ENCODE assay signal across 34 mouse cellular contexts in the genomic region with DNA sequence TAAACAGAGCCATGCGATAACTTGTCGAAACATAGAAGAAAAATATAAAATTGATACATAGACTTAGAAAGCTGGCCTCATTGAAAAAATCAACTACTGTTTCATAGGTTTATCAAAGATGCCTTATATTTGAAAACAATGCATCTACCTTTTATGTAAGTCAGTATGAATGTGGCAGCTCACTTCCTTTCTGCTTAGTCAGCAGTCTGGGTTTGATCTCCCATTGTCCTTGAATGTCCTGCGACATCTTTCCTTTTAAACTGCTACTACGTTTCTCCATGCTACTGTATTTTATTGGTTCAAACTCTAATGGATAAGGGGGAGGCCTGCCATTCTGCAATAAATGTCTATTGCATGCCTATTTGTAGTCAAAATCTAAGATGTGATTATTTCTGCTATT.
"Had no signal": no experiment of that assay in that cellular context is flagged by ENCODE, and none has a peak within 500 bp of the region (broad histone marks: within the 10 kb centered on the region; RNA-seq: fewer than 3 reads in every experiment).

No protein-coding gene starts in this region.

- H3K27ac ChIP-seq: heart, embryonic 13.5 days; heart, embryonic 15.5 days; hindbrain, embryonic 10.5 days; hindbrain, embryonic 12.5 days; hindbrain, embryonic 13.5 days; hindbrain, embryonic 14.5 days; hindbrain, embryonic 15.5 days; hindbrain, postnatal 0 days; intestine, embryonic 15.5 days; kidney, embryonic 15.5 days; kidney, postnatal 0 days; layer of hippocampus, adult 2 months; left cerebral cortex, adult 2 months had no signal

- H3K4me2 ChIP-seq: heart, embryonic 12.5 days; heart, embryonic 13.5 days; heart, embryonic 15.5 days; hindbrain, embryonic 12.5 days; hindbrain, embryonic 13.5 days; hindbrain, embryonic 14.5 days; hindbrain, embryonic 15.5 days; intestine, embryonic 15.5 days; kidney, embryonic 15.5 days had no signal

- H3K9me3 ChIP-seq: heart, embryonic 12.5 days; heart, embryonic 13.5 days; heart, embryonic 15.5 days; hindbrain, embryonic 10.5 days; hindbrain, embryonic 12.5 days; hindbrain, embryonic 13.5 days; hindbrain, embryonic 15.5 days; intestine, embryonic 15.5 days; kidney, embryonic 15.5 days had no signal

- DNase-seq: heart, postnatal 10 days; heart, postnatal 14 days; heart, postnatal 36 days; heart, postnatal 4 days; kidney, adult 11 months; kidney, adult 18-20 months; kidney, adult 2 months; kidney, adult 8-10 months; kidney, adult 9 months; kidney, postnatal 10 days; kidney, postnatal 14 days; kidney, postnatal 25 days; kidney, postnatal 36 days; kidney, postnatal 4 days; layer of hippocampus, adult 9-11 months; layer of hippocampus, postnatal 36 days had no signal

- H3K4me3 ChIP-seq: heart, embryonic 12.5 days; heart, embryonic 13.5 days; heart, embryonic 15.5 days; hindbrain, embryonic 10.5 days; hindbrain, embryonic 12.5 days; hindbrain, embryonic 13.5 days; hindbrain, embryonic 15.5 days; intestine, embryonic 15.5 days; kidney, embryonic 15.5 days; layer of hippocampus, adult 2 months; left cerebral cortex, adult 2 months had no signal

- H3K27me3 ChIP-seq: heart, embryonic 12.5 days; heart, embryonic 13.5 days; heart, embryonic 15.5 days; hindbrain, embryonic 12.5 days; hindbrain, embryonic 13.5 days; hindbrain, embryonic 15.5 days; intestine, embryonic 15.5 days; kidney, embryonic 15.5 days had no signal

- H3K4me1 ChIP-seq: heart, embryonic 12.5 days; heart, embryonic 13.5 days; heart, embryonic 15.5 days; hindbrain, embryonic 10.5 days; hindbrain, embryonic 12.5 days; hindbrain, embryonic 13.5 days; hindbrain, embryonic 15.5 days; intestine, embryonic 15.5 days; kidney, embryonic 15.5 days had no signal

- H3K36me3 ChIP-seq: heart, embryonic 12.5 days; heart, embryonic 13.5 days; heart, embryonic 15.5 days; hindbrain, embryonic 10.5 days; hindbrain, embryonic 12.5 days; hindbrain, embryonic 13.5 days; hindbrain, embryonic 15.5 days; intestine, embryonic 15.5 days; kidney, embryonic 15.5 days had no signal

- ATAC-seq: hindbrain, embryonic 16.5 days; hindbrain, postnatal 0 days; inflammation-experienced regulatory T-cells, adult 6 months; intestine, embryonic 15.5 days; intestine, embryonic 16.5 days; intestine, postnatal 0 days had no signal

- H3K9ac ChIP-seq: heart, embryonic 12.5 days; heart, embryonic 13.5 days; heart, embryonic 15.5 days; hindbrain, embryonic 12.5 days; hindbrain, embryonic 13.5 days; hindbrain, embryonic 14.5 days; hindbrain, embryonic 15.5 days; intestine, embryonic 15.5 days; kidney, embryonic 15.5 days had no signal
